Mouse (Mus musculus): ENCODE measurements around the gene Zcchc9. TPM values are rescaled to one million over a fixed set of nuclear protein-coding genes. Genes with fewer than 3 reads are reported as not detected.

Gene Zcchc9
- polyA plus RNA-seq (2014; fragmentation: Nextera tagmentation; extraction: Ambion mirVana): 28.1 and 28.6 TPM in 2 replicates

DNA sequence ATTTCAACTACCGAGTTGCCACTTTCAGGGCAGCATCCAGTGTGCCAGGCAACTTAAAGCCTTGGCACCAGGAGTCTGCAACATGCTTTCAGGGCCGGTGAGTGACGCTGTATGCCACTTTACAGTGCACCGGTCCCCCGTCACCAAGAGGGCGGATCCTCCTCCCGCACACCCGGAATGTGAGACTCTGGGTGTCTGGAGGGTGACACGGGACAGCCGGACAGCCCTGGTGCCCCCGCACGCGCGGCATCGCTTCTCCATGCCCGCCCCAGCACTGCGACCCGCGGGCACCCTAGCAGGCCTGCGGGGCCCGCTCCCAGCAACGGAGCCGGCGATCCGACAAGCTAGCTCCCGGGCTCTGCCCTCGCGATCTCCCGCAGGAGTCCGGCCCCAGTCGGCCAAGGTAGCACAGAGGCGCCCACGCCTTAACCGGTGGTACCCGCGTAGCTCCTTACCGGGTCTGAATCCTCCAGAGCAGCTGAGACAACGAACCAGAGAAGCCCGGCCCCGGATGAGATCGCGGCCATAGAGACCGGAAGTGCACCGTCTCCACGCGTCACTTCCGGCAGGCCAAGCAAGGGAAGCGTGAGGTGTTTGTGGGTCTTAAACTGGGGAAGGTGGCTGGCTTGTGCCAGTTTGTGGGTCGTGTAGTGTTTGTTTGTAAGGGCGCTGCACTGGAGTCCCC is at the start of gene Zcchc9:
Zcchc9 (minus strand) TSS at position 551 of the 685 bp plus-strand sequence.
- H3K9ac ChIP-seq (ENCODE audit: low read length): peak within 1 kb of the TSS; percentile 78
- peak; percentile 99 for ATAC-seq (ENCODE audit: low FRiP score)
- peaks cover 5% of the 10 kb centered on the region; the same call in 1 of the 2 replicates for H3K36me3 ChIP-seq (ENCODE audit: control insufficient read depth, insufficient read depth, low read length)
- no peaks in the 10 kb centered on the region for H3K9me3 ChIP-seq (ENCODE audit: control insufficient read depth, low read length)
- H3K27me3 ChIP-seq (ENCODE audit: control insufficient read depth, insufficient read depth, low read length): no peaks in the 10 kb centered on the region
- peak within 1 kb of the TSS; percentile 60 for H3K4me2 ChIP-seq
- H3K27ac ChIP-seq (ENCODE audit: low read depth, low read length): peak within 1 kb of the TSS; percentile 63
- H3K4me1 ChIP-seq (ENCODE audit: control insufficient read depth, insufficient read depth, low read length): 0 out of 2 replicates have a peak, but pooled peaks cover 7% of the 10 kb centered on the region
- under 1% methylated on average over 50 of the region's 50 CpGs for WGBS
- peak; percentile 99 for DNase-seq (ENCODE audit: low spot score, missing footprints)
- H3K4me3 ChIP-seq (ENCODE audit: low read depth, low read length): peak within 1 kb of the TSS; percentile 88

DNA sequence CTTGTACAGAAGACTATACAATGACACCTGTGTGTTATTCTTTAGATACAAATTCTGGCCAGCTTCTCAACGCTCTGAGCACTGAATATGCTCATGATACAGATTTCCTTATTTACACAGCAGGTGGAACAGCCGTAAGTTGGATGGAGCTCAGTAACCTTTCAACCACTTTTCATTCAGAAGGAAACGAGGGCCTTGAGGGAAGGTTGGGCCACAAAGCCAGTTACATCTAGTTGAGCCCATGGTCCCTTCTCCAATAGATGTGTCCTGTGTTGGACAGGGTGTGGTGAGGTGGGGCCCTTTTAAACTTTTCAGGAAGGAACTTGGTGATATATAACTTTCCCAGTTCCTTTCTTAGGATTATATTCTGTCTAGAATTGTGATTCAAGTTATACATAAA is 46.9 kb upstream of the Zcchc9 start:
- Histone ChIP-seq H3K4me1 (ENCODE audit: control insufficient read depth, insufficient read depth, low read length) (no peaks in the 10 kb centered on the region), H3K4me3 (ENCODE audit: low read depth, low read length) (no peak overlapping the region), H3K9ac (ENCODE audit: low read length) (no peak overlapping the region), H3K9me3 (ENCODE audit: control insufficient read depth, low read length) (no peaks in the 10 kb centered on the region), H3K27me3 (ENCODE audit: control insufficient read depth, insufficient read depth, low read length) (no peaks in the 10 kb centered on the region), H3K27ac (ENCODE audit: low read depth, low read length) (no peak overlapping the region), H3K4me2 (no peak overlapping the region), H3K36me3 (ENCODE audit: control insufficient read depth, insufficient read depth, low read length) (no peaks in the 10 kb centered on the region)
- WGBS: 82% methylated on average over 3 of the region's 3 CpGs
- ATAC-seq (ENCODE audit: low FRiP score): no peak
- DNase-seq (ENCODE audit: low spot score, missing footprints): no peak

GRCm38 (mm10) chr13:91827876-91828275 is 20.4 kb upstream of the Zcchc9 start:
- no peaks in the 10 kb centered on the region for H3K4me1 ChIP-seq (ENCODE audit: control insufficient read depth, insufficient read depth, low read length)
- no peaks in the 10 kb centered on the region for H3K27me3 ChIP-seq (ENCODE audit: control insufficient read depth, insufficient read depth, low read length)
- H3K9me3 ChIP-seq (ENCODE audit: control insufficient read depth, low read length): no peaks in the 10 kb centered on the region
- ATAC-seq (ENCODE audit: low FRiP score): no peak
- DNase-seq (ENCODE audit: low spot score, missing footprints): no peak
- H3K9ac ChIP-seq (ENCODE audit: low read length): no peak overlapping the region
- H3K36me3 ChIP-seq (ENCODE audit: control insufficient read depth, insufficient read depth, low read length): no peaks in the 10 kb centered on the region
- no peak overlapping the region for H3K27ac ChIP-seq (ENCODE audit: low read depth, low read length)
- no peak overlapping the region for H3K4me3 ChIP-seq (ENCODE audit: low read depth, low read length)
- H3K4me2 ChIP-seq: no peak overlapping the region

DNA sequence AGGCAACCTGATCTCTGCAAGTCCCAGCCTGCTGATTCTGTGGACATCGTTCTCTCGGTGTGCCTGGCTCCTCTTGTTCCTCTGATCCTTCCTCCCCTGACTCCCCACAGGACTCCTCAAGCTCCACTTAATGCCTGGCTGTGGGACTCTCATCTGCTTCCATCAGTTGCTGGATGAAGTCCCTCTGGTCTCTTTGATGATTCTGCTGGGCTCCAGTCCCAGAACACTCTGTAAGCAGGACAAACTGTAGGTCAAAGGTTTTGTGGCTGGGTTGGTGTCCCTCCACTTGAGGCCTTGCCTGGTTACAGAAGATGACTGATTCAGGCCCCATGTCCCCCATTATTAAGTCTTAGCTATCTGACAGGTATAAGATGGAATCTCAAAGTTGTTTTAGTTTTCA is 18.6 kb upstream of the Zcchc9 start:
- Histone ChIP-seq H3K4me2 (no peak overlapping the region), H3K27me3 (ENCODE audit: control insufficient read depth, insufficient read depth, low read length) (no peaks in the 10 kb centered on the region), H3K4me3 (ENCODE audit: low read depth, low read length) (no peak overlapping the region), H3K9ac (ENCODE audit: low read length) (no peak overlapping the region), H3K9me3 (ENCODE audit: control insufficient read depth, low read length) (no peaks in the 10 kb centered on the region), H3K4me1 (ENCODE audit: control insufficient read depth, insufficient read depth, low read length) (no peaks in the 10 kb centered on the region), H3K36me3 (ENCODE audit: control insufficient read depth, insufficient read depth, low read length) (no peaks in the 10 kb centered on the region), H3K27ac (ENCODE audit: low read depth, low read length) (no peak overlapping the region)
- DNase-seq (ENCODE audit: low spot score, missing footprints): no peak
- 73% methylated on average over 2 of the region's 2 CpGs for WGBS
- ATAC-seq (ENCODE audit: low FRiP score): no peak

DNA sequence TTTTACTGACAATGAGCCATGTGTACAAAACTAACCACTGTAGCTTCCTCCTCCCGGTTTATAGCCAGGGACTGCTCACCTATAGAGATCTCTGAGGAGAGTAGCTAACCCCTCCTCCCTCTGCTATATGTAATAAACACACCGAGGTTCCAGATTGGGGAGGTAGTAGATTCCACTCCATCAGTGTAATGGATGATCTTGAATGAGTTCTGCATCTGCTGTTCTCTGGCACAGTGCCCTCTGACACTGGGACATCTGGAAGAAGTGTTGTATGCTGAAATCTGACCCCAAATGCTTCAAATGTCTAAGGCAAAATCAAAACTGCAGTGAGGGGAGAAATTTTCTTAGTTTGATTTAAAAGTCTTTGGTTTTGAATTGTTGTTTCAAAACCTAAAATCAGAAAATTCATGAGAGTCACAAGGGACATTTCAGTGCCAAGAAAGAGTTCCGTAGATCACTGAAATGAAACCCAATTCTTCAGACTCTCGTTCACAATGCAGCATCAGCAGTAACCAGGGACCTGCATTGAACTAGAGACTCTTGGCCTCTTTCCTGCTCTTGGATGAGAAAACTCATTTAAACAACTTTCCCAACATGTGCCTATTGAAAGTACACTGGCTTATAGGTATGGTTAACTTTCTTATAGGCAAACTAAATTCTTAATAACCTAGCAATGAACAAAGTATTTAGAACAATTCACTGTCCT is 17.5 kb upstream of the Zcchc9 start:
- Histone ChIP-seq H3K4me2 (no peak overlapping the region), H3K27ac (ENCODE audit: low read depth, low read length) (no peak overlapping the region), H3K4me3 (ENCODE audit: low read depth, low read length) (no peak overlapping the region), H3K36me3 (ENCODE audit: control insufficient read depth, insufficient read depth, low read length) (no peaks in the 10 kb centered on the region), H3K4me1 (ENCODE audit: control insufficient read depth, insufficient read depth, low read length) (no peaks in the 10 kb centered on the region), H3K27me3 (ENCODE audit: control insufficient read depth, insufficient read depth, low read length) (no peaks in the 10 kb centered on the region), H3K9ac (ENCODE audit: low read length) (no peak overlapping the region), H3K9me3 (ENCODE audit: control insufficient read depth, low read length) (no peaks in the 10 kb centered on the region)
- no peak for DNase-seq (ENCODE audit: low spot score, missing footprints)
- no peak for ATAC-seq (ENCODE audit: low FRiP score)
- WGBS: 86% methylated on average over 4 of the region's 4 CpGs

DNA sequence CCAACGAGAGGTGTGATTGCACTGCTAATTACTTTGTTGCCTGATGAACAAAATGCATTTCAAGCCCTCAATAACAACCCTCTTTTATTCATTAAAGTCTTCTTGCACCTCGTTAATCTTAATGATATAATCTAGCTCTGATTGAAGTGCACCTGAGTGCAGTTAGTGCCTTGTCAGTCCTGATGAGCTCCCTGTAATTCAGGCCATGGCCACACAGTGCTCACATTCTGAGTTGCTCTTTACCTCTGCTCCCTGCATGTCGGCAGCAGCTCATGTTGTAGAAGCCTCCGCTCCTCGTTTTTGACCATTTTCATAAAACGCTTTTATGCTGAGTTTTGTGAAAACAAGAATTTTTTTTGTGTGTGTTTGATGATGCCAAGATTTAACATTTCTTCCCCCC is 16.2 kb upstream of the Zcchc9 start:
- Histone ChIP-seq H3K27ac (ENCODE audit: low read depth, low read length) (no peak overlapping the region), H3K4me3 (ENCODE audit: low read depth, low read length) (no peak overlapping the region), H3K9me3 (ENCODE audit: control insufficient read depth, low read length) (no peaks in the 10 kb centered on the region), H3K27me3 (ENCODE audit: control insufficient read depth, insufficient read depth, low read length) (no peaks in the 10 kb centered on the region), H3K36me3 (ENCODE audit: control insufficient read depth, insufficient read depth, low read length) (no peaks in the 10 kb centered on the region), H3K4me2 (no peak overlapping the region), H3K9ac (ENCODE audit: low read length) (no peak overlapping the region), H3K4me1 (ENCODE audit: control insufficient read depth, insufficient read depth, low read length) (no peaks in the 10 kb centered on the region)
- ATAC-seq (ENCODE audit: low FRiP score) (no peak), DNase-seq (ENCODE audit: low spot score, missing footprints) (no peak)
- WGBS: 90% methylated on average over 6 of the region's 6 CpGs

- Histone ChIP-seq H3K27me3 (ENCODE audit: control insufficient read depth, insufficient read depth, low read length) (no peaks in the 10 kb centered on the region), H3K9ac (ENCODE audit: low read length) (no peak overlapping the region), H3K9me3 (ENCODE audit: control insufficient read depth, low read length) (no peaks in the 10 kb centered on the region), H3K36me3 (ENCODE audit: control insufficient read depth, insufficient read depth, low read length) (no peaks in the 10 kb centered on the region), H3K4me2 (no peak overlapping the region), H3K4me1 (ENCODE audit: control insufficient read depth, insufficient read depth, low read length) (no peaks in the 10 kb centered on the region), H3K4me3 (ENCODE audit: low read depth, low read length) (no peak overlapping the region), H3K27ac (ENCODE audit: low read depth, low read length) (no peak overlapping the region)
- WGBS: 87% methylated on average over 5 of the region's 5 CpGs
- DNase-seq (ENCODE audit: low spot score, missing footprints): no peak
- no peak for ATAC-seq (ENCODE audit: low FRiP score)
Observed at GRCm38 (mm10) chr13:91814670-91815069, 7.2 kb upstream of the Zcchc9 start.

- Histone ChIP-seq H3K27ac (ENCODE audit: low read depth, low read length) (no peak overlapping the region), H3K4me1 (ENCODE audit: control insufficient read depth, insufficient read depth, low read length) (0 out of 2 replicates have a peak, but pooled peaks cover 7% of the 10 kb centered on the region), H3K4me2 (no peak overlapping the region), H3K36me3 (ENCODE audit: control insufficient read depth, insufficient read depth, low read length) (peaks cover 3% of the 10 kb centered on the region; the same call in 1 of the 2 replicates), H3K4me3 (ENCODE audit: low read depth, low read length) (no peak overlapping the region), H3K9ac (ENCODE audit: low read length) (no peak overlapping the region), H3K9me3 (ENCODE audit: control insufficient read depth, low read length) (no peaks in the 10 kb centered on the region), H3K27me3 (ENCODE audit: control insufficient read depth, insufficient read depth, low read length) (no peaks in the 10 kb centered on the region)
- WGBS: 39% methylated on average over 2 of the region's 2 CpGs
- DNase-seq (ENCODE audit: low spot score, missing footprints) (peak; percentile 87), ATAC-seq (ENCODE audit: low FRiP score) (no peak)
Observed at GRCm38 (mm10) chr13:91809476-91809875, 2.0 kb upstream of the Zcchc9 start.

- peak overlapping the region; percentile 88 for H3K4me3 ChIP-seq (ENCODE audit: low read depth, low read length)
- peak; percentile 93 for DNase-seq (ENCODE audit: low spot score, missing footprints)
Observed at GRCm38 (mm10) chr13:91807874-91808575, 520 bp upstream of the Zcchc9 start.

More at GRCm38 (mm10) chr13:91807874-91808575, 520 bp upstream of the Zcchc9 start:
- peak overlapping the region; percentile 60 for H3K4me2 ChIP-seq
- peaks cover 5% of the 10 kb centered on the region; the same call in 1 of the 2 replicates for H3K36me3 ChIP-seq (ENCODE audit: control insufficient read depth, insufficient read depth, low read length)
- peak overlapping the region; percentile 78 for H3K9ac ChIP-seq (ENCODE audit: low read length)
- peak overlapping the region; percentile 63 for H3K27ac ChIP-seq (ENCODE audit: low read depth, low read length)
- 45% methylated on average over 20 of the region's 20 CpGs for WGBS
- ATAC-seq (ENCODE audit: low FRiP score): no peak
- no peaks in the 10 kb centered on the region for H3K9me3 ChIP-seq (ENCODE audit: control insufficient read depth, low read length)
- no peaks in the 10 kb centered on the region for H3K27me3 ChIP-seq (ENCODE audit: control insufficient read depth, insufficient read depth, low read length)
- 0 out of 2 replicates have a peak, but pooled peaks cover 7% of the 10 kb centered on the region for H3K4me1 ChIP-seq (ENCODE audit: control insufficient read depth, insufficient read depth, low read length)
